Mouse (Mus musculus) stomach, embryonic 16.5 days (tissue): ENCODE measurements around the gene Lamc1. TPM values are rescaled to one million over a fixed set of nuclear protein-coding genes. Genes with fewer than 3 reads are reported as not detected.

Experiments used
- ATAC-seq: fragments of 200-750 bp; cut with Nextera tagmentation; 2 replicates; pipeline ENCODE4 v1.8.0; 2017; ENCODE audit warnings: moderate number of reproducible peaks, moderate TSS enrichment; ENCODE audit not compliant: insufficient read depth, low FRiP score
- H3K27ac ChIP-seq: fragments of 300-500 bp; sonication (generic); 2 replicates; pipeline ENCODE4 v1.5.1; 2014; ENCODE audit warnings: low read length
- H3K27me3 ChIP-seq: fragments of 300-500 bp; sonication (generic); 2 replicates; pipeline ENCODE4 v1.6.1; 2014; ENCODE audit warnings: low read length, control low read depth, mixed read lengths; ENCODE audit not compliant: control insufficient read depth, insufficient read depth
- H3K36me3 ChIP-seq: fragments of 300-500 bp; sonication (generic); 2 replicates; pipeline ENCODE4 v1.6.1; 2014; ENCODE audit warnings: low read length; ENCODE audit not compliant: control insufficient read depth, insufficient read depth
- H3K4me1 ChIP-seq: fragments of 300-500 bp; sonication (generic); 2 replicates; pipeline ENCODE4 v1.6.1; 2014; ENCODE audit warnings: low read length, control low read depth, mixed read lengths; ENCODE audit not compliant: control insufficient read depth, insufficient read depth
- H3K4me2 ChIP-seq: fragments of 300-500 bp; sonication (generic); 2 replicates; pipeline ENCODE4 v1.6.1; 2014; ENCODE audit warnings: low read depth, low read length, mixed read lengths
- H3K4me3 ChIP-seq: fragments of 300-500 bp; sonication (generic); replicated peaks from 2 replicates; pipeline ENCODE4 v1.5.1; 2014; ENCODE audit warnings: mild to moderate bottlenecking, low read length
- H3K9ac ChIP-seq: fragments of 300-500 bp; sonication (generic); 2 replicates; pipeline ENCODE4 v1.6.1; 2014; ENCODE audit warnings: low read length
- H3K9me3 ChIP-seq: fragments of 300-500 bp; sonication (generic); replicated peaks from 2 replicates; pipeline ENCODE4 v1.6.1; 2016; ENCODE audit warnings: low read length, control low read depth; ENCODE audit not compliant: control insufficient read depth
- WGBS: fragments of 180-500 bp; shearing (Covaris S2); extraction: QIAGEN DNeasy Blood & Tissue Kit; methylation state at CpG from one replicate; pipeline ENCODE4 v1.1.7; 2014; 5-methylcytosine and 5-hydroxymethylcytosine counted together
- polyA plus RNA-seq: library from polyadenylated mRNA; unstranded; fragments of >200 nt; fragmentation: Nextera tagmentation; extraction: Ambion mirVana; gene quantifications from 2 replicates; pipeline ENCODE4 v1.2.1, GENCODE M21; 2015

Lamc1 gene
- polyA plus RNA-seq, 1 experiment from 2014 or later, result 63.4 TPM

GRCm38 (mm10) chr1:153235576-153235975 is 97.0 kb downstream of the Lamc1 start:
- 60% methylated on average over 4 of the region's 4 CpGs for WGBS
- H3K4me1 ChIP-seq, result no peaks in the 10 kb centered on the region
- no peaks in the 10 kb centered on the region for H3K27me3 ChIP-seq
- H3K4me2 ChIP-seq, result no peak overlapping the region
- H3K9ac ChIP-seq, result no peak overlapping the region
- peaks cover 30% of the 10 kb centered on the region for H3K36me3 ChIP-seq
- ATAC-seq, result no peak
- no peaks in the 10 kb centered on the region for H3K9me3 ChIP-seq
- H3K27ac ChIP-seq, result no peak overlapping the region
- H3K4me3 ChIP-seq, result no peak overlapping the region

GRCm38 (mm10) chr1:153231681-153232080 is 100.9 kb downstream of the Lamc1 start:
- no peak for ATAC-seq
- no peaks in the 10 kb centered on the region for H3K4me1 ChIP-seq
- H3K9me3 ChIP-seq, result no peaks in the 10 kb centered on the region
- H3K27me3 ChIP-seq, result no peaks in the 10 kb centered on the region
- 79% methylated on average over 9 of the region's 9 CpGs for WGBS
- H3K36me3 ChIP-seq, result peaks cover 38% of the 10 kb centered on the region
- H3K4me2 ChIP-seq, result no peak overlapping the region
- H3K27ac ChIP-seq, result no peak overlapping the region; the same call in 1 of the 2 replicates
- no peak overlapping the region for H3K4me3 ChIP-seq
- no peak overlapping the region for H3K9ac ChIP-seq

- 43% methylated on average over 4 of the region's 4 CpGs for whole genome bisulfite sequencing
- no peak overlapping the region for H3K27ac ChIP-seq
- no peaks in the 10 kb centered on the region for H3K4me1 ChIP-seq
- no peak overlapping the region for H3K4me3 ChIP-seq
- no peaks in the 10 kb centered on the region for H3K9me3 ChIP-seq
- ATAC-seq, result no peak
- no peaks in the 10 kb centered on the region for H3K27me3 ChIP-seq
- no peak overlapping the region for H3K9ac ChIP-seq
- H3K36me3 ChIP-seq, result peaks cover 48% of the 10 kb centered on the region
- no peak overlapping the region for H3K4me2 ChIP-seq
Observed at GRCm38 (mm10) chr1:153227916-153228315, 104.7 kb downstream of the Lamc1 start.

- Histone ChIP-seq H3K4me2 (no peak overlapping the region), H3K36me3 (peaks cover 48% of the 10 kb centered on the region), H3K9me3 (no peaks in the 10 kb centered on the region), H3K27ac (no peak overlapping the region), H3K4me3 (no peak overlapping the region), H3K27me3 (no peaks in the 10 kb centered on the region), H3K4me1 (no peaks in the 10 kb centered on the region), H3K9ac (no peak overlapping the region)
- no peak for ATAC-seq
- 84% methylated on average over 8 of the region's 8 CpGs for WGBS
Observed at GRCm38 (mm10) chr1:153227096-153227495, 105.5 kb downstream of the Lamc1 start.

GRCm38 (mm10) chr1:153225786-153226725 is 106.5 kb downstream of the Lamc1 start:
- Histone ChIP-seq H3K27ac (no peak overlapping the region), H3K4me1 (no peaks in the 10 kb centered on the region), H3K4me3 (no peak overlapping the region), H3K36me3 (peaks cover 44% of the 10 kb centered on the region), H3K9me3 (no peaks in the 10 kb centered on the region), H3K4me2 (no peak overlapping the region), H3K27me3 (no peaks in the 10 kb centered on the region), H3K9ac (no peak overlapping the region)
- 91% methylated on average over 21 of the region's 21 CpGs for WGBS
- no peak for ATAC-seq

GRCm38 (mm10) chr1:153224331-153224730 is 108.3 kb downstream of the Lamc1 start:
- no peak; the same call in 1 of the 2 replicates for ATAC-seq
- Histone ChIP-seq H3K9ac (no peak overlapping the region), H3K27ac (peak overlapping the region; percentile 19; the same call in 1 of the 2 replicates), H3K4me2 (no peak overlapping the region), H3K27me3 (no peaks in the 10 kb centered on the region), H3K4me3 (no peak overlapping the region), H3K9me3 (no peaks in the 10 kb centered on the region), H3K4me1 (no peaks in the 10 kb centered on the region), H3K36me3 (peaks cover 48% of the 10 kb centered on the region)
- 56% methylated on average over 5 of the region's 5 CpGs for WGBS

- H3K27me3 ChIP-seq, result no peaks in the 10 kb centered on the region
- no peaks in the 10 kb centered on the region for H3K9me3 ChIP-seq
- H3K36me3 ChIP-seq, result peaks cover 25% of the 10 kb centered on the region; the same call in 1 of the 2 replicates
- ATAC-seq, result no peak
- H3K4me3 ChIP-seq, result no peak overlapping the region
- H3K9ac ChIP-seq, result no peak overlapping the region
- 60% methylated on average over 9 of the region's 9 CpGs for WGBS
- no peak overlapping the region for H3K27ac ChIP-seq
- no peak overlapping the region for H3K4me2 ChIP-seq
- H3K4me1 ChIP-seq, result no peaks in the 10 kb centered on the region
Observed at GRCm38 (mm10) chr1:153219376-153219775, 113.2 kb downstream of the Lamc1 start.

GRCm38 (mm10) chr1:153216516-153216915 is 116.1 kb downstream of the Lamc1 start:
- WGBS, result 83% methylated on average over 4 of the region's 4 CpGs
- no peak for ATAC-seq
- no peaks in the 10 kb centered on the region for H3K27me3 ChIP-seq
- no peaks in the 10 kb centered on the region for H3K9me3 ChIP-seq
- no peak overlapping the region for H3K4me2 ChIP-seq
- no peak overlapping the region for H3K4me3 ChIP-seq
- no peak overlapping the region for H3K9ac ChIP-seq
- no peak overlapping the region for H3K27ac ChIP-seq
- H3K36me3 ChIP-seq, result peaks cover 16% of the 10 kb centered on the region; the same call in 1 of the 2 replicates
- H3K4me1 ChIP-seq, result no peaks in the 10 kb centered on the region

- Histone ChIP-seq H3K4me2 (no peak overlapping the region), H3K4me3 (no peak overlapping the region), H3K27me3 (no peaks in the 10 kb centered on the region), H3K27ac (no peak overlapping the region), H3K9ac (no peak overlapping the region), H3K36me3 (peaks cover 8% of the 10 kb centered on the region; the same call in 1 of the 2 replicates), H3K4me1 (no peaks in the 10 kb centered on the region), H3K9me3 (no peaks in the 10 kb centered on the region)
- 74% methylated on average over 5 of the region's 5 CpGs for WGBS
- ATAC-seq, result no peak
Observed at GRCm38 (mm10) chr1:153215676-153216075, 116.9 kb downstream of the Lamc1 start.
